Mouse (Mus musculus) neural tube, embryonic 13.5 days (tissue): ENCODE data around the gene Nkapl. TPM values are rescaled to one million over a fixed set of nuclear protein-coding genes. Genes with fewer than 3 reads are reported as not detected.
"Not testable (repeated sequence)": the region's sequence is repeated elsewhere in the genome, so short reads cannot be mapped to it uniquely, and the experiment has no call there.

Source experiments
- ATAC-seq: fragments of 200-750 bp; cut with Nextera tagmentation; 2 replicates; pipeline ENCODE4 v1.8.0; 2017; ENCODE audit warnings: low read depth, mild to moderate bottlenecking, moderate TSS enrichment, moderate library complexity
- H3K27ac ChIP-seq: fragments of 300-500 bp; sonication (generic); replicated peaks from 2 replicates; pipeline ENCODE4 v1.5.1; 2015; ENCODE audit warnings: moderate library complexity, mild to moderate bottlenecking, inconsistent platforms
- H3K27me3 ChIP-seq: fragments of 300-500 bp; sonication (generic); 2 replicates; pipeline ENCODE4 v1.6.1; 2015; ENCODE audit warnings: mild to moderate bottlenecking, inconsistent platforms
- H3K36me3 ChIP-seq: fragments of 300-500 bp; sonication (generic); 2 replicates; pipeline ENCODE4 v1.6.1; 2015; ENCODE audit warnings: mild to moderate bottlenecking, inconsistent platforms
- H3K4me1 ChIP-seq: fragments of 300-500 bp; sonication (generic); replicated peaks from 2 replicates; pipeline ENCODE4 v1.6.1; 2015; ENCODE audit warnings: inconsistent platforms
- H3K4me2 ChIP-seq: fragments of 300-500 bp; sonication (generic); 2 replicates; pipeline ENCODE4 v1.6.1; 2015; ENCODE audit warnings: inconsistent platforms, mild to moderate bottlenecking, moderate library complexity
- H3K4me3 ChIP-seq: fragments of 300-500 bp; sonication (generic); 2 replicates; pipeline ENCODE4 v1.5.1; 2015; ENCODE audit warnings: mild to moderate bottlenecking, inconsistent platforms
- H3K9ac ChIP-seq: fragments of 300-500 bp; sonication (generic); 2 replicates; pipeline ENCODE4 v1.6.1; 2015; ENCODE audit warnings: moderate library complexity, mild to moderate bottlenecking, inconsistent platforms
- H3K9me3 ChIP-seq: fragments of 300-500 bp; sonication (generic); 2 replicates; pipeline ENCODE4 v1.6.1; 2016; ENCODE audit warnings: inconsistent platforms
- WGBS: fragments of 180-500 bp; shearing (Covaris S2); methylation state at CpG from one replicate; pipeline ENCODE4 v1.1.7; 2015; 5-methylcytosine and 5-hydroxymethylcytosine counted together
- polyA plus RNA-seq: library from polyadenylated mRNA; unstranded; fragments of >200 nt; fragmentation: Nextera tagmentation; extraction: Ambion mirVana; gene quantifications from 2 replicates; pipeline ENCODE4 v1.2.1, GENCODE M21; 2015

The Nkapl gene
- polyA plus RNA-seq, 1 experiment from 2014 or later, result 3.2 TPM

GRCm38 (mm10) chr13:21462516-21462915 is 5.8 kb downstream of the Nkapl start:
- not testable (repeated sequence) for H3K9ac ChIP-seq, H3K4me1 ChIP-seq, H3K27me3 ChIP-seq, H3K4me2 ChIP-seq, ATAC-seq, H3K27ac ChIP-seq, H3K4me3 ChIP-seq, H3K36me3 ChIP-seq, H3K9me3 ChIP-seq
- WGBS, result 48% methylated on average over 9 of the region's 9 CpGs

DNA sequence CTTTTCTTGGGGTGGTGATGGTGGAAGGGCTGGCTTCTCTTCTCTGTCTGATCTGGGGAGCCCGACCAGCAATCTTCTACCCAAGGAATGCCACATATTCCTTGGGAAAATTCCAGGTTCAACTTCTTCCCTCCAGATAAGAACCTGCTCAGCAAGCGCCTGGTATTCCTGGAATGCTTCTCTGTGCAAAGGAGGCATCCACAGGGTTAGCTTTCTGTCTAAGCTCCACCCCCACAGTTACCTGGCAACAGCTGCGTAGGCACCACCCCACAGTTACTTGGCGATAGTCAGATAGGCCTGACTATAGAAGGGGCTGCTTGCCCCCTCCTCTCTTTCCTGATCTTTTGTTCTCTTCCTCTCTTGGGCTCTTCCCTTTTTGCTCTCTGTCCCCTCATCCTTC is 12.0 kb downstream of the Nkapl start:
- no peak for ATAC-seq
- WGBS, result 17% methylated on average over 4 of the region's 4 CpGs

DNA sequence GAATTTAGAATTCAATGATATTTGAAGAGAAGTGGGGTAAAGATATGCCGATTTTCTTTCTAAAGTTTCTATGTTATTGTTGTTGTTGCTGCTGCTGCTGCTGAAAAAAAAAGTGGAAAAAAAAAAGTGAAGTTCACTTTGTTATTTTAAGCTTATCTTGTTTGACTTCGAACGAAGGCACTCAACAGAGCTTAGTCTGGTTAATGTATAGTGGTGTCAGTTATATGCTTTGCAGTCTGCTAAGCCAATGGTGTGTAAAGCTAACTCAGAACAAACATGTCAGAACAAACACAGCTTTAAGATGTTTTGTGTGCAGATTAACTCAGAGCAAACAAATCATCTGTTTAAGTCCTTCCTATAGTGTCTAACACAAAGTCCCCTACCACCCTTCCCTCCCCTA is 14.2 kb downstream of the Nkapl start:
- Histone ChIP-seq H3K27ac (no peak overlapping the region), H3K9me3 (no peaks in the 10 kb centered on the region), H3K4me1 (peaks cover 15% of the 10 kb centered on the region), H3K9ac (no peak overlapping the region), H3K36me3 (0 out of 2 replicates have a peak, but pooled peaks cover 7% of the 10 kb centered on the region), H3K4me2 (peak overlapping the region; percentile 84; the same call in 1 of the 2 replicates), H3K4me3 (no peak overlapping the region), H3K27me3 (peaks cover 26% of the 10 kb centered on the region)
- no peak for ATAC-seq
- WGBS, result 97% methylated on average over 3 of the region's 3 CpGs

More for the DNA sequence above, 12.0 kb downstream of the Nkapl start:
- Histone ChIP-seq H3K27ac (no peak overlapping the region), H3K4me3 (no peak overlapping the region), H3K9me3 (no peaks in the 10 kb centered on the region), H3K27me3 (peaks cover 26% of the 10 kb centered on the region), H3K4me1 (peaks cover 15% of the 10 kb centered on the region), H3K4me2 (no peak overlapping the region), H3K36me3 (0 out of 2 replicates have a peak, but pooled peaks cover 3% of the 10 kb centered on the region), H3K9ac (no peak overlapping the region)

DNA sequence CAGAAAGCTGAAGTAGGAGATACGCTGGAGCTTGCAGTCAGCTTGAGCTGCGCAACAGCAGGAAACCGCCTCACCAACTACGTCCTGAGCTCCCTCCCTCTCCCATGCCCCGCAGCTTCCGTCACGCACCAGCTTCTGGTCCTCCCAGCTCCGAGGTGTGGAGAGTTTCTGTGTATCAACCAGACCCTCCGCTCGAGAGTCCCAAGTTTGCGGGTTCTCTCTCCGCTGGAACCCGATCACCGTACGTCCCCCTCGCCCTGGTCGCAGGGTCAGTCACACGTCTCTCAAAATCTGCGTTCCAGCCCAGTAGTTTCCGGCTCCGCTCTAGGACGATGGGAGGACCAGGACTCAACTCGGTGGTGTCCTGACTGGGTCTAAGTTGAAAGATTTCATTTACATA is 14.9 kb downstream of the Nkapl start, which contains the start of gene Zscan26:
Zscan26 (minus strand) TSS at position 282 of the 400 bp plus-strand sequence.
- Histone ChIP-seq H3K9me3 (no peaks in the 10 kb centered on the region), H3K4me1 (peaks cover 15% of the 10 kb centered on the region), H3K27ac (peak within 1 kb of the TSS; percentile 68), H3K9ac (peak within 1 kb of the TSS; percentile 76), H3K4me2 (peak within 1 kb of the TSS; percentile 84), H3K36me3 (0 out of 2 replicates have a peak, but pooled peaks cover 11% of the 10 kb centered on the region), H3K27me3 (peaks cover 26% of the 10 kb centered on the region), H3K4me3 (peak within 1 kb of the TSS; percentile 81)
- under 1% methylated on average over 23 of the region's 23 CpGs for WGBS
- peak; percentile 92 for ATAC-seq

DNA sequence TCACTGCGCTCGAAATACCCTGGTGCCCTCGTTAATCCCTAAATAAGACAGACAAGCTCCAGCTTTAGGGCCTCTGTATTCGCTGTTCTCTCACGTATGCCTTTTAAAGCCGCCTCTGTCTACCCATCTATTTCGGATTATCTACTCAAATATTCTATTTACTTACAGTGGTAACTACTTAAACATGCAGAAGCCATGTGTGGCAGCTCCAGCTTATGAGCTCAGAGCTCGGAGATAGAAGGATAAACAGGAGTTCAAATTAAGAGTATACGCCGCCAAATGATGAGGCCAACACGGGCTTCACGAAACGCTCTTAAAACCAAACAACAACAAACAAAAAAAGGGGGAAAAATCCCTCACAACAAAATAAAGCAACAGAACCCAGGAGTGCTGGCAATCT is 15.3 kb downstream of the Nkapl start:
- H3K27ac ChIP-seq, result peak overlapping the region; percentile 68
- peak overlapping the region; percentile 76 for H3K9ac ChIP-seq
- WGBS, result 5% methylated on average over 13 of the region's 13 CpGs
- peaks cover 26% of the 10 kb centered on the region for H3K27me3 ChIP-seq
- peaks cover 15% of the 10 kb centered on the region for H3K4me1 ChIP-seq
- ATAC-seq, result peak; percentile 51; the same call in 1 of the 2 replicates
- peak overlapping the region; percentile 84 for H3K4me2 ChIP-seq
- H3K4me3 ChIP-seq, result peak overlapping the region; percentile 81
- no peaks in the 10 kb centered on the region for H3K9me3 ChIP-seq
- peaks cover 14% of the 10 kb centered on the region for H3K36me3 ChIP-seq

DNA sequence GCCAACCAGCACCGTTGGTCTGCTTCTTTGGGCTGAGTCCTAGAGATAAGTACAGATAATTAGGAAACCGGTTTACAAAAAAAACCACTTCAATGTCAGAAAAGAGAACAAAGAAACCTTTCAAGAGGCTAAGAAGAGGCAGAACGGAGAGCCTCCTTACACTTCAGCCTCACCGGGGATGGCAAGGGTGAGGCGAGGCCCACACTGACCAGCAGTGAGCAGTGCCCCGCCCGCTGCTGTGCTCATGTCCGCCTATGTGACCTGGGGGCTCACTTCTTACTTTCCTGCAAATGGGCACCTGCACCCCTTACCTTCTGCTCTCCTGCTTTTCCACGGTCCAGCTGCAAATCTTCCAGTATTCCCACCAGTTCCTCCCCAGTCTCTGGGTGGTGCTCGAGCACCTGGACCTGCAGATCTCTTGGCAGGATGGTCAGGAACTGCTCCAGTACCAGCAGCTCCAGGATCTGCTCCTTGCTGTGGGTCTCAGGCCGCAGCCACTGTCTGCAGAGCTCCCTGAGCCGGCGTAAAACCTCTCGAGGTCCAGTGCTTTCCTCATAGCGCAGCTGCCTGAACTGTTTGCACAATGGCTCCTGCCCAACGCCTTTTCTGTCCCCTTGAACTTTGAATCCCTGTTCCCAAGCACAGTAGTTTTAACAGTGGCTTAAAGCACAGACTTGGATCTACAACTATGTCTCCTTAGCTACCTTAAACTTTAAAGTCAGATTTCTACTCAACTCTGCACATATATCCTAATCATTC is 20.3 kb downstream of the Nkapl start:
- H3K27me3 ChIP-seq, result no peaks in the 10 kb centered on the region
- peaks cover 62% of the 10 kb centered on the region for H3K36me3 ChIP-seq
- no peak overlapping the region for H3K9ac ChIP-seq
- 85% methylated on average over 16 of the region's 16 CpGs for WGBS
- no peak overlapping the region for H3K27ac ChIP-seq
- H3K9me3 ChIP-seq, result no peaks in the 10 kb centered on the region
- peaks cover 15% of the 10 kb centered on the region for H3K4me1 ChIP-seq
- H3K4me2 ChIP-seq, result no peak overlapping the region
- no peak for ATAC-seq
- H3K4me3 ChIP-seq, result no peak overlapping the region

GRCm38 (mm10) chr13:21446796-21447195 is 21.5 kb downstream of the Nkapl start:
- no peak overlapping the region for H3K27ac ChIP-seq
- no peaks in the 10 kb centered on the region for H3K9me3 ChIP-seq
- H3K27me3 ChIP-seq, result no peaks in the 10 kb centered on the region
- WGBS, result 91% methylated on average over 9 of the region's 9 CpGs
- no peak overlapping the region for H3K4me3 ChIP-seq
- no peak for ATAC-seq
- no peak overlapping the region for H3K9ac ChIP-seq
- no peak overlapping the region for H3K4me2 ChIP-seq
- peaks cover 4% of the 10 kb centered on the region for H3K4me1 ChIP-seq
- H3K36me3 ChIP-seq, result peaks cover 63% of the 10 kb centered on the region

- WGBS, result 17% methylated on average over 10 of the region's 10 CpGs
- peak overlapping the region; percentile 57 for H3K4me3 ChIP-seq
Measured at GRCm38 (mm10) chr13:21441207-21441572, 27.1 kb downstream of the Nkapl start.

DNA sequence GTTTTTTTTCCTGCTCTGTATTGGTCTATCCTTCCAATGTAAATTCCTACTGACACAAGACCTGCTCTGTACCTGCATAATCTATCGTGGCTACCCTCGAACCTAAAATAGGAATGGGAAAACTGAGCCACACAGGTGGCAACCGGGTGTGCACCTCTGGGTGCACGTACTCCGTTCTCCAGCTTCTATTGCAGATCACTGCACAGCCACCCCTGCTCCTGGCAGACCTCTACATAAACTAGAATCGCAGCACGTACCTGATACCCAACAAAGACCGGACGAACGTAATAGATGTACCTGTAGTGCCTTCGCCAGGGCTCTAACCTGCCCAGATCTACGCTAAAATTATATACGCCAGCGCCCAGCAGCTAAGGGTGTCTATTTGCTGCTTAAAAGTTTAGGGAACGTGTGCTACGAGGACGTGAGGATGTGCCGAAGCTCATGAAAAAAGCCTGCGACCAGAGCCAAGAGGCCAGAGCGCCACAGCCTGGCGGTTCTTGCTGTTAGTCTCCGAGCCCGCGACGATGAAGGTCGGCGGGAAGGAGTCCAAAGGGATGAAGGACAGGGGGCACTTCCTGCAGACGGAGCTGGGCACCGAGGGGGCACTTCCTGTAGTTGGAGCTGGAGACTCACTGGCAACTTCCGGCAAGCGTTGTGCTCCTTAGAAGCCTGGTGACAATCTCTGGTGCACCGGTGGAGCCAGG is 27.7 kb downstream of the Nkapl start, which contains the start of gene Pgbd1:
Pgbd1 (minus strand) TSS at position 556 of the 704 bp plus-strand sequence.
- H3K9ac ChIP-seq, result peak within 1 kb of the TSS; percentile 85
- H3K4me3 ChIP-seq, result peak within 1 kb of the TSS; percentile 57
- no peaks in the 10 kb centered on the region for H3K9me3 ChIP-seq
- H3K4me2 ChIP-seq, result peak within 1 kb of the TSS; percentile 80
- H3K27me3 ChIP-seq, result no peaks in the 10 kb centered on the region
- WGBS, result under 1% methylated on average over 32 of the region's 32 CpGs
- peaks cover 27% of the 10 kb centered on the region for H3K36me3 ChIP-seq
- peaks cover 18% of the 10 kb centered on the region for H3K4me1 ChIP-seq
- H3K27ac ChIP-seq, result peak within 1 kb of the TSS; percentile 83
- ATAC-seq, result peak; percentile 99

More at GRCm38 (mm10) chr13:21441207-21441572, 27.1 kb downstream of the Nkapl start:
- H3K27me3 ChIP-seq, result no peaks in the 10 kb centered on the region
- H3K9ac ChIP-seq, result peak overlapping the region; percentile 85
- H3K27ac ChIP-seq, result peak overlapping the region; percentile 83
- H3K4me2 ChIP-seq, result peak overlapping the region; percentile 80
- peaks cover 31% of the 10 kb centered on the region for H3K36me3 ChIP-seq
- no peaks in the 10 kb centered on the region for H3K9me3 ChIP-seq
- peak; percentile 29 for ATAC-seq
- peaks cover 18% of the 10 kb centered on the region for H3K4me1 ChIP-seq

- no peaks in the 10 kb centered on the region for H3K36me3 ChIP-seq
- peaks cover 9% of the 10 kb centered on the region for H3K4me1 ChIP-seq
- no peak overlapping the region for H3K4me3 ChIP-seq
- ATAC-seq, result no peak
- no peak overlapping the region for H3K4me2 ChIP-seq
- H3K27ac ChIP-seq, result no peak overlapping the region
- H3K27me3 ChIP-seq, result no peaks in the 10 kb centered on the region
- no peak overlapping the region for H3K9ac ChIP-seq
- H3K9me3 ChIP-seq, result no peaks in the 10 kb centered on the region
- 83% methylated on average over 4 of the region's 4 CpGs for WGBS
Measured at GRCm38 (mm10) chr13:21435476-21435875, 32.8 kb downstream of the Nkapl start.

- no peak overlapping the region for H3K4me2 ChIP-seq
- H3K9me3 ChIP-seq, result no peaks in the 10 kb centered on the region
- ATAC-seq, result no peak
- H3K4me3 ChIP-seq, result no peak overlapping the region
- WGBS, result 95% methylated on average over 1 of the region's 1 CpGs
- H3K27ac ChIP-seq, result no peak overlapping the region
- H3K27me3 ChIP-seq, result no peaks in the 10 kb centered on the region
- H3K4me1 ChIP-seq, result no peaks in the 10 kb centered on the region
- H3K9ac ChIP-seq, result no peak overlapping the region
- H3K36me3 ChIP-seq, result no peaks in the 10 kb centered on the region
Measured at GRCm38 (mm10) chr13:21427631-21428030, 40.7 kb downstream of the Nkapl start.

DNA sequence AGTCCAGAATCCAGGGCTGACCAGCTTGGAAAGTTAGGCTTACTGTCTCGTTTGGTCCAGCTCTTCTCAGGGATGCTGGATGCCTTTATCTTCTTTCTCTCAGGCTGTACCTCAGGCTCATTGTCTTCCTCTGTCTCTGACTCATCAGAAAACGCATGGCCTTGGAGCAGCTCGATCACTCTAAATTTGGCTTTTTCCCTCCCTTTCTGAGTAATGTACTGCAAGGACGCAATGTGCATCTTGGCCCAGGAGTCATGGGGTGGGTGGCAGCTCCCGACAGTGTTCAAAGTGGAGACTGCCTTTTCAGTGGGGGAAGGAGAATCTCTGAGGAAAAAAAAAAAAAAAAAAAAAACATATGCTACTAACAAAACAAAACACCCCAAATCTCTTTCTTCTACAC is 45.0 kb downstream of the Nkapl start:
- Histone ChIP-seq H3K4me2 (no peak overlapping the region), H3K9ac (no peak overlapping the region), H3K4me3 (no peak overlapping the region), H3K9me3 (no peaks in the 10 kb centered on the region), H3K27ac (no peak overlapping the region), H3K4me1 (no peaks in the 10 kb centered on the region), H3K27me3 (no peaks in the 10 kb centered on the region), H3K36me3 (no peaks in the 10 kb centered on the region)
- 76% methylated on average over 5 of the region's 5 CpGs for WGBS
- no peak for ATAC-seq
